Mouse (Mus musculus): ENCODE measurements around the gene Sel1l2. TPM values are rescaled to one million over a fixed set of nuclear protein-coding genes. Genes with fewer than 3 reads are reported as not detected.

The Sel1l2 gene
- not detected in 2 replicates for polyA plus RNA-seq (2015; fragmentation: Nextera tagmentation; extraction: Ambion mirVana)

GRCm38 (mm10) chr2:140389525-140389924 is at the start of gene Sel1l2:
TSS of gene Sel1l2 (minus strand) at chr2:140389706.
- H3K9me3 ChIP-seq = no peaks in the 10 kb centered on the region
- no peaks in the 10 kb centered on the region for H3K4me1 ChIP-seq (replicated peaks)
- no peaks in the 10 kb centered on the region for H3K27me3 ChIP-seq
- no peak within 1 kb of the TSS for H3K27ac ChIP-seq
- 23% methylated on average over 4 of the region's 4 CpGs for WGBS
- H3K36me3 ChIP-seq = no peaks in the 10 kb centered on the region
- H3K9ac ChIP-seq (replicated peaks) = no peak within 1 kb of the TSS
- H3K4me2 ChIP-seq (replicated peaks) = no peak within 1 kb of the TSS
- no peak for ATAC-seq
- H3K4me3 ChIP-seq (replicated peaks) = no peak within 1 kb of the TSS

DNA sequence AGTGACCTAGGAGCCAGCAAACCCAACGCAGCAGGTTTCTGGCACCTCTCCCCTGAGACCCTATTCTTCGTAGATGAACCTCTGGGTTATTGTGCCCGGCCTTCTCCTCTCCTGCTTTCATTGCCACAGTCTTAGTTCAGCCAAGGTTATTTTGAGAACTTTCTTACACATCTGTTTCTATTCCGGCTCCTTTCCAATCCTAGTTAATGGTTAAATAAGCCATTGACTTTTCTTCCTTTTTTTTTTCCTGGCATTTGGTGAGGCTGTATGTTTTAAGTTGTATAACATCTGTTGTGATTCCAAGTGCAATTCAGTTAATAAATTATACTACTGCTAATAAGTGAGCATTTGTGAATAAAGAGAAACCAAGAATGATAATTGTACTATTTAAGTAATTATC is 49.6 kb upstream of the Sel1l2 start:
- no peaks in the 10 kb centered on the region for H3K9me3 ChIP-seq
- no peaks in the 10 kb centered on the region for H3K36me3 ChIP-seq
- H3K4me3 ChIP-seq (replicated peaks) = no peak overlapping the region
- no peak overlapping the region for H3K4me2 ChIP-seq (replicated peaks)
- H3K9ac ChIP-seq (replicated peaks) = no peak overlapping the region
- no peaks in the 10 kb centered on the region for H3K27me3 ChIP-seq
- H3K27ac ChIP-seq = no peak overlapping the region
- no peaks in the 10 kb centered on the region for H3K4me1 ChIP-seq (replicated peaks)
- WGBS = 89% methylated on average over 4 of the region's 4 CpGs
- ATAC-seq = no peak

- no peak overlapping the region for H3K27ac ChIP-seq
- H3K4me3 ChIP-seq (replicated peaks) = no peak overlapping the region
- no peaks in the 10 kb centered on the region for H3K27me3 ChIP-seq
- no peaks in the 10 kb centered on the region for H3K9me3 ChIP-seq
- WGBS = 21% methylated on average over 4 of the region's 4 CpGs
- no peaks in the 10 kb centered on the region for H3K4me1 ChIP-seq (replicated peaks)
- no peaks in the 10 kb centered on the region for H3K36me3 ChIP-seq
- no peak overlapping the region for H3K9ac ChIP-seq (replicated peaks)
- no peak overlapping the region for H3K4me2 ChIP-seq (replicated peaks)
- peak; percentile 56; the same call in 1 of the 2 replicates for ATAC-seq
These were observed 37.8 kb upstream of the Sel1l2 start for GRCm38 (mm10) chr2:140427283-140427682.

DNA sequence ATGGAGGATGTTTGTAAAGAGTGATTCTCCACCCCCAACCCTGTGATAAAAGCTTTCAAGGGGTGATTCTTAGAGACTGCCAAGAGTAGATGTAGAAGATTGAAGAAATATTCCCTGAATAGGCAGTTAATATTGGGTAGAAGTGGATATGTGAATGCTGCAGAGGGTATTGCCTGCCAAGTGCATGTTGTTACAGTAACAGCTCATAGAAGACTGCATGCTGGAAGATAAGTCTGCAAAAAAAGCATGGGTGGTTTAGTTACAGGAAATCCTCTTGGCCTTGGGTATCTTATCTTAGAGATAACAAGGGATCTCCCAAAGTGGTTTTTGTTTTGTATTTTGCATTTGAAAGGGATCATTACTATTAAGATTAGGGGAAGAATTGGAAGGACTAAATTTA is 36.3 kb upstream of the Sel1l2 start:
- no peaks in the 10 kb centered on the region for H3K36me3 ChIP-seq
- H3K27ac ChIP-seq = no peak overlapping the region
- no peak overlapping the region for H3K4me2 ChIP-seq (replicated peaks)
- H3K9ac ChIP-seq (replicated peaks) = no peak overlapping the region
- H3K9me3 ChIP-seq = no peaks in the 10 kb centered on the region
- H3K4me3 ChIP-seq (replicated peaks) = no peak overlapping the region
- no peaks in the 10 kb centered on the region for H3K4me1 ChIP-seq (replicated peaks)
- no peaks in the 10 kb centered on the region for H3K27me3 ChIP-seq
- ATAC-seq = no peak

DNA sequence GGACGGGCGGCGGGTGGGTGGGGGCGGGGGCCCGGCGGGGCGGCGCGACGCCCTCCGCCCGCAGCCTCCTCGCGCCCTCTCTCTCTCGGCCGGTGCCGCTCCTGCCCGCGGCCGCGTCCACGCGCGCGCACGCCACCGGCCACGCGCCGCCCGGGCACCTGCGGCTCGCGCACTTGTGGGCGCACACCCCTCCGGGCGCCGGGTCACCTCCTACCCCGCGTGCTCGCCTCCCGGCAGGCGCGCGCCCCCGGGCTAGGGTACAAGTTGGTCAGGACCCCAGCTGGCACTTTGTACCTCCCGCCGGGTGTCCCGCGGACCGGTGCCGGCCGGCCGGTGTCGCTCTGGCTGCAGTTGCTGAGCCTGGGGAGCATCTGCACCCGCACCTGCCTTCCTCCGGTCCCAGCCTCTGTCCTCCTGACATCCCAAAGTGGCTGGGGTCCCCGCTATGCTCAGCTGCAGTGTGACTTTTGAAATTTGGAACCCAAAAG is 6.3 kb upstream of the Sel1l2 start:
- Histone ChIP-seq H3K27ac (peak overlapping the region; percentile 78), H3K4me1 (replicated peaks) (peaks cover 11% of the 10 kb centered on the region), H3K27me3 (0 out of 2 replicates have a peak, but pooled peaks cover 3% of the 10 kb centered on the region), H3K9ac (replicated peaks) (peak overlapping the region; percentile 79), H3K36me3 (no peaks in the 10 kb centered on the region), H3K4me3 (replicated peaks) (peak overlapping the region; percentile 87), H3K4me2 (replicated peaks) (peak overlapping the region; percentile 93), H3K9me3 (no peaks in the 10 kb centered on the region)
- WGBS = 2% methylated on average over 12 of the region's 58 CpGs
- ATAC-seq = peak; percentile 77

DNA sequence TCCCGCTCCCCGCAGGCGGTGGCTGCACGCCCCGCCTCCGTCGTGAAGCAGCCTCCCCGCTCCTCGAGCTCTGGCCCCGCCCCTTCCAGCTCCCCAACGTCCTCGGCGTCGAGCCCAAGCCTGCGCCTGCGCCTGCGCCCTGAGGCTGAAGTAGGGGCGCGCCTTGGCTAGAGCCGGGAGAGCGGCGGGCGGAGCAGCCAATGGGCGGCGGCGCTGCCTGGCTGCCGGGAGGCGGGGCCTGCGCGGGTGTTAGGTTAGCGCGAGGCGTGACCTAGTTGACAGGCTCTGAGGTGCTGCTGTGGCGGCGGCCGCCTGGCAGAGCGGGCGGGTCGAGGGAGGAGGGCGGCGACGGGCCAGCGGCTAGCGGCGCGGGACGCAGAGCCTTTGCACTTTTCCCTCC is 5.7 kb upstream of the Sel1l2 start, which contains the start of gene Macrod2:
TSS of gene Macrod2 (plus strand) at position 131 of the 400 bp plus-strand sequence.
- Histone ChIP-seq H3K27me3 (0 out of 2 replicates have a peak, but pooled peaks cover 3% of the 10 kb centered on the region), H3K4me3 (replicated peaks) (peak within 1 kb of the TSS; percentile 87), H3K9ac (replicated peaks) (peak within 1 kb of the TSS; percentile 79), H3K36me3 (no peaks in the 10 kb centered on the region), H3K9me3 (no peaks in the 10 kb centered on the region), H3K4me1 (replicated peaks) (peaks cover 11% of the 10 kb centered on the region), H3K4me2 (replicated peaks) (peak within 1 kb of the TSS; percentile 93), H3K27ac (peak within 1 kb of the TSS; percentile 78)
- peak; percentile 99 for ATAC-seq
- WGBS = under 1% methylated on average over 36 of the region's 47 CpGs

DNA sequence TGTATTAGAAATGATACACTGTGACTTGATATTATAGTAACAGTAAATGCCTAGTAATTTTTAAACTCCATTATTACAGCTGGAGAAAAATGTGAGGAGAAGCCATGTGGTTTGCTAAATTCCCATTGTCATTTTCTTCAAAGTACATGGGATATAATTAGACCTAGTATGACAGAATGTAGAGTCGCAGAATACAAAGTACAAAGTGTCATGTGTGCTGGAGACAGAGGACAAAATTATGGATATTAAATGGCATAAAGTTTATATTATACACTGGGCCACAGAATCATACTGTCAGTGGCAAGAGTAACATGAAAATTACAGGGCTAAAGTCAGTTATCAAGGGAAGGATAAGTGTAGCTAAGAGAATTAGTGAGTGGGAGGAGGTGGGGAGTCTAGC is 24.7 kb downstream of the Sel1l2 start:
- Histone ChIP-seq H3K27ac (no peak overlapping the region), H3K9ac (replicated peaks) (no peak overlapping the region), H3K36me3 (no peaks in the 10 kb centered on the region), H3K4me1 (replicated peaks) (no peaks in the 10 kb centered on the region), H3K4me2 (replicated peaks) (no peak overlapping the region), H3K4me3 (replicated peaks) (no peak overlapping the region), H3K9me3 (no peaks in the 10 kb centered on the region), H3K27me3 (no peaks in the 10 kb centered on the region)
- ATAC-seq = no peak
- WGBS = 87% methylated on average over 1 of the region's 1 CpGs

GRCm38 (mm10) chr2:140359905-140360304 is 29.6 kb downstream of the Sel1l2 start:
- 60% methylated on average over 2 of the region's 2 CpGs for WGBS
- ATAC-seq = no peak
- Histone ChIP-seq H3K4me1 (replicated peaks) (no peaks in the 10 kb centered on the region), H3K9ac (replicated peaks) (no peak overlapping the region), H3K9me3 (no peaks in the 10 kb centered on the region), H3K4me2 (replicated peaks) (no peak overlapping the region), H3K27ac (no peak overlapping the region), H3K36me3 (no peaks in the 10 kb centered on the region), H3K27me3 (no peaks in the 10 kb centered on the region), H3K4me3 (replicated peaks) (no peak overlapping the region)

- Histone ChIP-seq H3K9ac (replicated peaks) (no peak overlapping the region), H3K36me3 (no peaks in the 10 kb centered on the region), H3K27me3 (no peaks in the 10 kb centered on the region), H3K4me3 (replicated peaks) (no peak overlapping the region), H3K27ac (no peak overlapping the region), H3K9me3 (no peaks in the 10 kb centered on the region), H3K4me2 (replicated peaks) (no peak overlapping the region), H3K4me1 (replicated peaks) (no peaks in the 10 kb centered on the region)
- no peak for ATAC-seq
- WGBS = 94% methylated on average over 7 of the region's 7 CpGs
These were observed 47.1 kb downstream of the Sel1l2 start for GRCm38 (mm10) chr2:140342394-140342793.

DNA sequence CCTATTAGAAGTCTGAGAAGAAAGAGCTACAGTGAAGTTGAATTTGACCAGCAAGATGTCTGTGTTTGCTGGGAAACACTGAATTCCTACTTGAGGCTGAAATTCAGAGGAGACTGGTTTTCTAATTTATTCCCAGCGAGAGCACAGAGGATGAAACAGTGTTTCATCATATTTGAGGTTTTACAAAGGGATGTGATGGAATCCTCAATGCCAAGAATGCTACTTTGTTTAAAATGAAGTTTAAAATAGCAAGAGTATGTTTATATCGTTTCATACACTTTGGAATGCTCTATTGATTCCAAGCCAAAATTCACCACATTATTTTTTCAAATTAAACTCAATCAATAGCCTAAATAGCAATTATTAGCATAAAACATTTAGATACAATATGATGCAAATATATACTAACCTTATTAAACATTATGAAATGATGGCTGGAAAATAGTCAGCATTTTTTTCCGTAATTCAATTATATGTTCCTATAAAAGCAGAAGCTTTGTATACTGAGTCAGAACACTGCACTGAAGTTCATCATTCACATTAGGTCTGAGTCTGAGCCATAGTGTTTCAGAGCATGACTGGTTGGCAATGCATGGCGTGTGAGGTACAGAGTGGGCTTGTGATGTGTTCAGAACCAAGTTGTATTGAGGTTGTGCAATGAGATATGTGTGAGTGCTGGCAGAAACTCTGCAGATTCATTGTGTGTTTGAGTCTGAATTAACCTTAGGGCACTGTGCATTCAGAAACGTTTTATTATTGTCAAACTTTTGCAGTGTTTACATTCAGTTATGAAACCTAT is 58.8 kb downstream of the Sel1l2 start:
- Histone ChIP-seq H3K27me3 (no peaks in the 10 kb centered on the region), H3K36me3 (no peaks in the 10 kb centered on the region), H3K4me2 (replicated peaks) (no peak overlapping the region), H3K9me3 (no peaks in the 10 kb centered on the region), H3K4me3 (replicated peaks) (no peak overlapping the region), H3K9ac (replicated peaks) (no peak overlapping the region), H3K27ac (no peak overlapping the region), H3K4me1 (replicated peaks) (no peaks in the 10 kb centered on the region)
- no peak for ATAC-seq
- 82% methylated on average over 5 of the region's 5 CpGs for WGBS

GRCm38 (mm10) chr2:140302976-140303708 is 86.4 kb downstream of the Sel1l2 start:
- no peak overlapping the region for H3K9ac ChIP-seq (replicated peaks)
- no peaks in the 10 kb centered on the region for H3K36me3 ChIP-seq
- H3K9me3 ChIP-seq = no peaks in the 10 kb centered on the region
- WGBS = 75% methylated on average over 3 of the region's 3 CpGs
- H3K4me3 ChIP-seq (replicated peaks) = no peak overlapping the region
- ATAC-seq = no peak
- H3K27me3 ChIP-seq = no peaks in the 10 kb centered on the region
- H3K27ac ChIP-seq = no peak overlapping the region
- no peaks in the 10 kb centered on the region for H3K4me1 ChIP-seq (replicated peaks)
- no peak overlapping the region for H3K4me2 ChIP-seq (replicated peaks)

- Histone ChIP-seq H3K27me3 (no peaks in the 10 kb centered on the region), H3K4me2 (replicated peaks) (no peak overlapping the region), H3K36me3 (no peaks in the 10 kb centered on the region), H3K27ac (no peak overlapping the region), H3K9ac (replicated peaks) (no peak overlapping the region), H3K4me3 (replicated peaks) (no peak overlapping the region), H3K9me3 (no peaks in the 10 kb centered on the region), H3K4me1 (replicated peaks) (no peaks in the 10 kb centered on the region)
- WGBS = 30% methylated on average over 4 of the region's 4 CpGs
- ATAC-seq = no peak
These were observed 92.4 kb downstream of the Sel1l2 start for GRCm38 (mm10) chr2:140297155-140297554.

Data from midbrain, embryonic 13.5 days (tissue).